Mouse (Mus musculus): ENCODE data around the gene Tet1.
A peak's percentile ranks its signal among the peaks of the same experiment; 100 is the strongest.
"Not testable (repeated sequence)": the region's sequence is repeated elsewhere in the genome, so short reads cannot be mapped to it uniquely, and the experiment has no call there.

The Tet1 gene

DNA sequence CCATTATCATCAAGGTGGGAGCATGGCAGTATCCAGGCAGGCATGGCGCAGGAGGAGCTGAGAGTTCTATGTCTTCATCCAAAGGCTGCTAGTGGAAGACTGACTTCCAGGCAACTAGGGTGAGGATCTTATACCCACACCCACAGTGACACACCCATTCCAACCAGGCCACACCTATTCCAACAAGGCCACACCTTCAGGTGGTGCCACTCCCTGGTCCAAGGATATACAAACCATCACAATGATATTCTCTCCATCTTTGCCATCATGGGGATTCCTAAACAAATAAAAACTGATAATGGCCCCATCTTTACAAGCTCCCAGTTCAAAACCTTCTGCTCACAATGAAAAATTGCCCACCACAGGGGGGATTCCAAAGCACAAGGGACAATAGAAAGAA lies at the start of gene Tet1:
Gene Tet1, minus strand, starts transcription at position 101 of the 400 bp plus-strand sequence.
- DNase-seq, result not testable (repeated sequence)

- DNase-seq, result no peak
Measured at GRCm38 (mm10) chr10:62948551-62948950, 39.8 kb upstream of the Tet1 start.

DNA sequence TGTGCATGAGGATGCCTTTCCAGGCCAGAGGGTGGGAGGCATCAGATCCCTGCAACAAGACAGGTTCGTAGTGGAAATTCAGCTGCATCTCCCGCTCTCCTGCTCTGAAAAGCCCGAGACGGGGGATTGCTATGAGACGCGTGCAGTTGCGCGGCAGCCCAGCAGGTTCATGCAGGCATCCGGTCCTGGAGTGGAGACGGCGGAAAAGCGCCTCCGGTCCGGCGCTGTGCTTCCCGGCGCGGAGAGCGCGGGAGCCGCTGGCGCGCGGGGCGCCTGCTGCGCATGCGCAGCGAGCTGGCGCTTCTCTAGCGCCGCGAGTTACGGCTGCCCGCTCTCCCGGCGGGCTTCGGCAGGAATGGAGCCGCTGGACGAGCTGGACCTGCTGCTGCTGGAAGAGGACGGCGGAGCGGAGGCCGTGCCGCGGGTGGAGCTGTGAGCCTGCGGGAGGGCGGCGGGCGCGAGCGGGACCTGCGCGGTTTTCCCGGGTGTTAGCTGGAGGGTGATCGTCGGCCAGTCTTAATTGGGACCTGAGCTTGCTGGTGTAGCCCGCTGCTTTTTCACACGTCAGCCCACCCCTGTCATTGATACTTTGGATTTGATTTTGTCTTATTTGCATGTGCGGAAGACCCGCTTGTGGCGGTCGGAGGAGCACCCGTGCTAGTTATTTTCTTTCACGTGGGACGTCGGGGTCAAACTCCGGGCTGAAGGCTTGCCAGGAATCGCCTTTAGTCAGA lies 38.1 kb upstream of the Tet1 start, which contains the start of gene Dna2:
Gene Dna2, plus strand, starts transcription at position 289 of the 734 bp plus-strand sequence.
- peak; percentile 94 for DNase-seq

GRCm38 (mm10) chr10:62944975-62945580 lies 36.3 kb upstream of the Tet1 start:
- DNase-seq, result no peak

DNA sequence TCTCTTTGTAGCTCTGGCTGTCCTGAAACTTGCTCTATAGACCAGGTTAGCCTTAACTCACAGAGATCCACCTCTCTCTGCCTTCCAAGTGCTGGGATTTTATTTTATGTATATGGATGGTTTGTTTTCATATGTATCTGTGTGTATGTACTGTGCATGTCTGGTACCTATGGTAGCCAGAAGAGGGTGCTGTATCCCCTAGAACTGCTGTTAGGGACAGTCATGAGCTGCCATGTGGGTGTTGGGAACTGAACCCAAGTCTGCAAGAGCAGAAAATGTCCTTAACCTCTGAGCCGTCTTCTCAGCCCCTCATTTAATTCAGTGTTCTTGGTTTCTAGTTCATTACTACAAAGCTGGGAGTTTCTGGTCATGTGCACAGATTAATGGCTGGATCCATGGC lies 23.6 kb upstream of the Tet1 start:
- no peak for DNase-seq

DNA sequence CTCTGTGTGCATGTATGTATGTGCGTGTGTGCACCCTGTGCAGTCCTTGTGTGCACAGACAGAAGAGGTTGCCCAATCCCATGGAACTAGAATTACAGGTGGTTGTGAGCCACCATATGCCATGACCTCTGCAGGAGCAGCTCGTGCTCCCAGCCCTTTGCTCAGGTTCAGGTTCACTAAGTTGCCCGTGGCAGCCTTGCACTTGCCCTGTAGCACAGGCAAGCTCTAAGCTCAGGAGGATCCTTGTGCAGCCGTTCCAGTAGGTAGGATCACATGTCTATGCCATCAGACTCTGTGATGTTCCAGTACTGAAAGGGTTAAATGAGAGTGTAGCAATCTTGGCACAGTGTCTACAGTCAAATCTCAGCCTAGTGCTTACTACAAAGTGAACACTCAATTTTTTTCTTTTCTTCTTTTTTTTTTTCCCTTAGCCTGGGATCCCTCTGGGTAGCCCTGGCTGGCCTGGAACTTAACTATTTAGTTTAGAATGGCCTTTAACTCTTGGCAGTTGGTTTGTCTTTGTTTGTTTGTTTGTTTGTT lies 15.4 kb upstream of the Tet1 start:
- no peak for DNase-seq

- no peak for DNase-seq
Measured at GRCm38 (mm10) chr10:62920766-62921156, 12.0 kb upstream of the Tet1 start.

GRCm38 (mm10) chr10:62919925-62920765 lies 11.3 kb upstream of the Tet1 start, which contains the start of gene Slc25a16:
Gene Slc25a16, plus strand, starts transcription at chr10:62920633.
- peak; percentile 96 for DNase-seq

- no peak for DNase-seq
Measured at GRCm38 (mm10) chr10:62918985-62919384, 10.2 kb upstream of the Tet1 start.

- no peak for DNase-seq
Measured at GRCm38 (mm10) chr10:62911120-62911519, 2.3 kb upstream of the Tet1 start.

- DNase-seq, result no peak
Measured at GRCm38 (mm10) chr10:62906336-62906735, 2.5 kb downstream of the Tet1 start.

- DNase-seq, result no peak
Measured at GRCm38 (mm10) chr10:62902829-62903228, 6.0 kb downstream of the Tet1 start.

DNA sequence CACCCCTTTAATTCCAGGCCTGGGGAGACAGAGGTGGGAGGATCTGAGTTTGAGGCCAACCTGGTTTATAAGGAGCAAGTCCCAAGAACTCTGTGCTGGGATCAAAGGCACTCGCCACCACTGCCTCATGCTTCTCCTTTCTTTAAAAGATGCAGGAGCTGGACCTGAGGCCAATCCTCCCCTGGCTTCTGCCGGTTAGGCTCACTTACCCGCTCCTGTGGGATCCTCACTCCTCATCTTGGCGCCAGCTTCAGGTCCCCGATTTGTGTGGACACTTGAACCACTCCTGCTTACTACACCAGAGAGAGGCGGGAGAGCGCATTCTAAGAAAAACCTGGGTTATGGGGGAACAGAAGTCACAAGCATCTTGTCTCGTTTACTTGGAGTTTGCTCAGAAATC lies 7.0 kb downstream of the Tet1 start:
- no peak for DNase-seq

DNA sequence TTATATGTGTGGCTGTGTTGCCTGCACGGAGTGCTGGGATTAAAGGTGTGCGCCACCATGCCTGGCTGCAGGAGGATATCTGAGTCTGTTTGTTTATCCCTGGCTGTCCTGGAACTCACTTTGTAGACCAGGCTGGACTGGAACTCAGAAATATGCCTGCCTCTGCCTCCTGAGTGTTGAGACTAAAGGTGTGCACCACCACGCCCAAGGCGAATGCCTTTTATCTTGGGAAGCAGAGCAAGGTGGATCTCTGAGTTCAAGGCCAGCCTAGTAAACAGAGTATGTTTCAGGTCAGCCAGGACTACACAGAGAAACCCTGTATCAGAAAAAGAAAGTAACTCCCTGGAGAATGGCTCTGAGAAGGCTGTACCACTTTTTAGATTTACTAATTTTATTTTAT lies 8.7 kb downstream of the Tet1 start:
- DNase-seq, result no peak

DNA sequence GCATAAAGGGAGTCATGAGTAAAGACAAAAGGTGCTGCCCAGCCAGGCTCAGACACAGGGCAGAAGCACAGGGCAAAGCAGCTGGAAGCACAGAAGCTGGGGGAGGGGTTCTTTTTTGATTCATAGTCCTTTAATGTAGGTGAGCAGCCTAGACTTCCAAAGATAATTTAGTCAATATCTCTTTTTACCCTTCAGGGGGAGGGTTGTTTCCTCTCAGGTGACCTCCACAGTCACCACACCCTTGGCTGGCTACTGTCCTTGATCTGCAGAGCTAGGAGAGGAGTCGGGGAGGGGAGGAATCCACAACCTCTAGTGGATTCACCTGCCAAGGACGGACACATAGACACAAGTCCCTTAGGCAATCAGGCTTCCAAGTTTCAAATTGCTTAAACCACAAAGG lies 10.7 kb downstream of the Tet1 start:
- DNase-seq, result no peak

DNA sequence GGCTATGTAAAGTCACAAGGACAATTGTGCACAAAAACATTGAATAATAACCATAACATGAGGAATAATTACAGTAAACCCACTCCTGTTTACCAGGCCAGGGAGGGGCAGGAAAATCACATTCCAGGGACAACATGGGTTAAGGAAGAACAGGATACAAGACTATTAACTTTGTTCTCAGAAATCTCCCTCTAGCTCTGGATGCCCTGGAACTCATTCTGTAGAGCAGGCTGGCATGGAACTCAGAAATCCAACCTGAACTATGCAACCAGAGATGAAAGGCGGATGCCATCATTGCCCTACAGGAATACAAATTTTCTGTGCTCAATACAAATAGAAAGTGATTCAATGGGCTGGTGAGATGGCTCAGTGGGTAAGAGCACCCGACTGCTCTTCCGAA lies 11.4 kb downstream of the Tet1 start:
- DNase-seq, result no peak

- no peak for DNase-seq
Measured at GRCm38 (mm10) chr10:62896774-62897173, 12.0 kb downstream of the Tet1 start.

GRCm38 (mm10) chr10:62896035-62896434 lies 12.8 kb downstream of the Tet1 start:
- DNase-seq, result no peak

GRCm38 (mm10) chr10:62895386-62895785 lies 13.4 kb downstream of the Tet1 start:
- DNase-seq, result no peak

- DNase-seq, result no peak
Measured at GRCm38 (mm10) chr10:62894447-62894846, 14.3 kb downstream of the Tet1 start.

DNA sequence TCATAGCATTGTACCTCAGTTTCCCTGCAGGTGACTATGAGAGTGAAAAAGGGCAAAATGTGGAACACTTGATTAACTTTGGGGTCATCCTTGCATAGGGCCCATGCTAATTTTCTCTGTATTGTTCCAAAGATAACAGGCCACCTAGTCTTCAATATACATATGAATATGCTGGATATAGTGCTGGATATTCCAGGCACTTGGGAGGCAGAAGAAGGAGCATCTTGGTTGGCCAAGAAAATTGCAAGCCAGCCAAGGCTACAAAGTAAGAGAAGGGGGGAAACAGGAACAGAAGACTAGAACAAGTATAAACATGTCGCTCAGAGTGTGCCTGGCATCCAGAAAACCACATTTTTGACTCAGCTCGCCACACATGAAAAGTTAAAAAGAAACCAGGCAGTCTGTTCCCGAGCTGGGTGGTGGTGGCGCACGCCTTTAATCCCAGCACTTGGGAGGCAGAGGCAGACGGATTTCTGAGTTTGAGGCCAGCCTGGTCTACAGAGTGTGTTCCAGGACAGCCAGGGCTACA lies 15.4 kb downstream of the Tet1 start:
- DNase-seq, result no peak

DNA sequence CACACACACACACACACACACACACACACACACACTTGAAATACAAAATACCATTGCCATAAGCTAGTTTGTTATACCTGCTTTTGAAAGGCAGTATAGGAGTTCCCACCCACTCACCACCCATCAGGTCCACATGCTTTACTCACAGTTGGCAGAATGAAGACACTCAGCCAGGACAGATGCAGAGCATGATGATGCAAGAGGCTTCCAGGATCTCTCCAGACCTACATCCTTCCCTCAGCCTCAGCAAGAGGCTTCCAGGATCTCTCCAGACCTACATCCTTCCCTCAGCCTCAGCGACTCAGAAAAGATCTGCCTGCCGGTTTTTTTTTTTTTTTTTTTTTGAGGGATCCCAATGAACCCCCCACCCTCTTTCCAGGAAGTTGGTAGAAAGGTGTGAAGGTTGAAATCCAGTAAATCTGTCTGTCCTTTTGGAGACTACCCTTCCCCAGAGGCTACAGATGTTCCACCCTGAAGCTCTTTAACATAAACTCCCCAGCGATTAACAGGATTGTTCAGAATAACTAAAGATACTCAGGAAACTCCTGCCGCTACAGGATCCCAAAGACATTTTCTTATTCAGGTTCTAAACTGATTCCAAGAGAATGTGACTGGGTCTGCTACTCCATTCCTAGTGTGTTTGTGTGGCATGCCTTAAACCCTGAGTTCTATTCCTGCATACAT lies 16.1 kb downstream of the Tet1 start:
- no peak for DNase-seq
